Mouse (Mus musculus): ENCODE data around the gene Nfil3. TPM values are rescaled to one million over a fixed set of nuclear protein-coding genes. Genes with fewer than 3 reads are reported as not detected.
A peak's percentile ranks its signal among the peaks of the same experiment; 100 is the strongest.

Nfil3 gene
- polyA plus RNA-seq, 1 experiment from 2014 or later = 20.0 TPM

DNA sequence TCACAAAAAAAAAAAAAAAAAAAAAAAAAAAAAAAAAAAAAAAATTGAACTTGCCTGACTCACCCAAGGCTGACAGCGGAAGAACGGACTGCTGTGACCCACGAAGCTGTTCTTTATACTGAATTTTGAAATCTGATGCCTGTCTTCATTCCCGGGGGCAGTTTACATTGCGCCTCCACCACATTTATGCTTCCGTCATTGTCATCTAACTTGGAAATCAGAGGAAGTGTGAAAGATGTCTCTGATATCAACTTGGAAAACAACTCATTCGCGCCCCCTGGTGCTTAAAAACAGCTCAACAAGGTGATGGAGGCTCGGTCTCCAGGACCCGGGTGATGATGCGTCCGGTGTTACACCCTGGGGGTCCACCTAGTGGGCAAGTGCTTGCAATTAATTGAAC, 1.8 kb upstream of the Nfil3 start:
- no peaks in the 10 kb centered on the region for H3K9me3 ChIP-seq (ENCODE audit: low read depth, low read length)
- H3K27me3 ChIP-seq (ENCODE audit: insufficient read depth, low read length) = 0 out of 2 replicates have a peak, but pooled peaks cover 5% of the 10 kb centered on the region
- H3K4me1 ChIP-seq (ENCODE audit: insufficient read depth) = peaks cover 5% of the 10 kb centered on the region
- peak overlapping the region; percentile 89; the same call in 1 of the 2 replicates for H3K4me3 ChIP-seq (ENCODE audit: low read depth, low read length)
- no peaks in the 10 kb centered on the region for H3K36me3 ChIP-seq (ENCODE audit: insufficient read depth)
- peak overlapping the region; percentile 87 for H3K4me2 ChIP-seq
- ATAC-seq (ENCODE audit: insufficient read depth) (no peak), DNase-seq (peak; percentile 97)
- H3K27ac ChIP-seq (ENCODE audit: low read depth) = no peak overlapping the region
- TF ChIP-seq CTCF (IDR thresholded peaks at IDR 0.05; ENCODE audit: low read depth) = peak; percentile 93
- under 1% methylated on average over 12 of the region's 12 CpGs for WGBS
- H3K9ac ChIP-seq = no peak overlapping the region

DNA sequence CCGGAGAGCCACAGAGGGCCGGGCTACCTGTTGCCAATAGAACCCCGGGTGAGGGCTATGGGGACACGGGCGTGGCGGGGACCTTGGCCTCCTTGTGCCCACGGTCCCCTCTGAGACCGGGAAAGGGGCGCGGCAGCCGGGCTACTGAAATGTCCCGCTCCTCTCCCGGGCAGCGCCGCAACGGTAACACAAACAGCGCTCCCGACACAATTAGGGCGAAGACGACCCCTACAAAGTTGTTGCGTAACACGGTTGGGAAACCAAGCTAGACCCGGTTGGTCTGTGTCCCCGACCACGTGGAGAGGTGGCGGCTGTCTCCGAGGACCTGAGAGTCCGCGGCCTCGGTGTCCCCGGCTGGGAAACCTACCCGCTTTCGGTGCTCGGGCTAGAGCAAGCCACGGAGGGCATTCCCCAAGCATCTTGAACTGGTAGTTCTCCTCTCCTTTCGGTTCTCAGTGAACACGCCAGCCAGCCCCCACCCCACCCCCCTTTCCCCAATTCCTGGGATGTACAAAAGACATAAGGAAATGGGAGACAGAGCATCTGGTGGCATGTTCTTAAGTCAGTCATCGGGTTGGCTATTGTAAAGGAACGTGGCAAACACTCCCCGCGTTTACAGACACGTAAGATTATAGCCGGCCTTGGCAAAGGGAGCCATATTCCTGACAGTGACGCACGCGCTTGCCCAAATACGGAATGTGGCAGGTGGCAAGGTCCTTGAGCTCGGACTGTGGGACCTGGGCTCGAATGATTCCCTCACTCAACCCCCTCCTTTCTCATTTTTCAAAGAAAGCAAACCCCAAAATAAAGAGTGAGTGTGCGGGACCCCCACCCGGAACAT, 788 bp upstream of the Nfil3 start:
- no peak for TF ChIP-seq CTCF (IDR thresholded peaks at IDR 0.05; ENCODE audit: low read depth)
- 2% methylated on average over 51 of the region's 51 CpGs for WGBS
- Histone ChIP-seq H3K27me3 (ENCODE audit: insufficient read depth, low read length) (0 out of 2 replicates have a peak, but pooled peaks cover 5% of the 10 kb centered on the region), H3K27ac (ENCODE audit: low read depth) (peak overlapping the region; percentile 37), H3K4me2 (peak overlapping the region; percentile 87), H3K4me3 (ENCODE audit: low read depth, low read length) (peak overlapping the region; percentile 89), H3K9me3 (ENCODE audit: low read depth, low read length) (no peaks in the 10 kb centered on the region), H3K9ac (peak overlapping the region; percentile 90), H3K36me3 (ENCODE audit: insufficient read depth) (no peaks in the 10 kb centered on the region), H3K4me1 (ENCODE audit: insufficient read depth) (peaks cover 8% of the 10 kb centered on the region)
- DNase-seq (peak; percentile 66), ATAC-seq (ENCODE audit: insufficient read depth) (peak; percentile 4; the same call in 1 of the 2 replicates)

DNA sequence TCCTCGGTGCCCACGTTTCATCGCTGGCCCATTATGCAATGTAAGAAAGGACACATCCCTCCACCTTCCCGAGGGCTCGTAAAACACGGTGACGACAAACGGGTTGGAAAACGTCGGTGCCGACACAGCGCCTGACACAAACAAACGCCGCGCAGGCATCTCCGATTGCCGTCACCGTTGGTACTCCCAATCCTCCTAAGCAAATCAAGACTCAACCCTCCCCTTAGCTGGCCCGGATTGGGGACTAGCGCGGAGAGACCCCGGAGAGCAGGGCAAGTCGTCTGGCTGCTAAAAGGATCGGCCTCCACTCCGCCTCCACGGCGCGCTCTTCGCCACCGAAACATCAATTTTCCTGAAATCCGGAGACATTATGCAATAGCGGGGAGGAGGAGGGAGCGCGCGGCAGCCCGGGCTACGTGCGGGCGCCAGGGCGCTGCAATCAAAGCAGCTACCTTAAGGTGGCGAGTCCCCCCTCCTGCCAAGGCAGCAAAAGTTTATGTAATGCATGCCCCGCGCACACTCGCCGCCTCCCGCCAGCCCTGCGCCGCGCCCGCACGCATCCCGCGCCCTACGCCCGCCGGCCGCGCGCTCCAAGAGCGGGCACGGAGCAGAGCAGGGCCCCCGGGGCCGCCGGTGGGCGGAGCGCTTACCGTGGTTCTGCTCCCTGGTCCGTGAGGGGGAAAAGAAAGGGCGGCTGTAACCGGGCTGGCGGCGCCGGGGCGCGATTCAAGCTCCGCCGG, 492 bp downstream of the Nfil3 start:
- peak overlapping the region; percentile 89 for H3K4me3 ChIP-seq (ENCODE audit: low read depth, low read length)
- H3K9ac ChIP-seq = peak overlapping the region; percentile 90
- 0 out of 2 replicates have a peak, but pooled peaks cover 5% of the 10 kb centered on the region for H3K27me3 ChIP-seq (ENCODE audit: insufficient read depth, low read length)
- peak; percentile 82 for DNase-seq
- ATAC-seq (ENCODE audit: insufficient read depth) = peak; percentile 68
- peak overlapping the region; percentile 87 for H3K4me2 ChIP-seq
- H3K9me3 ChIP-seq (ENCODE audit: low read depth, low read length) = no peaks in the 10 kb centered on the region
- peak; percentile 15; the same call in 1 of the 2 replicates for TF ChIP-seq CTCF (IDR thresholded peaks at IDR 0.05; ENCODE audit: low read depth)
- peak overlapping the region; percentile 92 for H3K27ac ChIP-seq (ENCODE audit: low read depth)
- under 1% methylated on average over 66 of the region's 77 CpGs for WGBS
- no peaks in the 10 kb centered on the region for H3K36me3 ChIP-seq (ENCODE audit: insufficient read depth)
- H3K4me1 ChIP-seq (ENCODE audit: insufficient read depth) = peaks cover 10% of the 10 kb centered on the region

DNA sequence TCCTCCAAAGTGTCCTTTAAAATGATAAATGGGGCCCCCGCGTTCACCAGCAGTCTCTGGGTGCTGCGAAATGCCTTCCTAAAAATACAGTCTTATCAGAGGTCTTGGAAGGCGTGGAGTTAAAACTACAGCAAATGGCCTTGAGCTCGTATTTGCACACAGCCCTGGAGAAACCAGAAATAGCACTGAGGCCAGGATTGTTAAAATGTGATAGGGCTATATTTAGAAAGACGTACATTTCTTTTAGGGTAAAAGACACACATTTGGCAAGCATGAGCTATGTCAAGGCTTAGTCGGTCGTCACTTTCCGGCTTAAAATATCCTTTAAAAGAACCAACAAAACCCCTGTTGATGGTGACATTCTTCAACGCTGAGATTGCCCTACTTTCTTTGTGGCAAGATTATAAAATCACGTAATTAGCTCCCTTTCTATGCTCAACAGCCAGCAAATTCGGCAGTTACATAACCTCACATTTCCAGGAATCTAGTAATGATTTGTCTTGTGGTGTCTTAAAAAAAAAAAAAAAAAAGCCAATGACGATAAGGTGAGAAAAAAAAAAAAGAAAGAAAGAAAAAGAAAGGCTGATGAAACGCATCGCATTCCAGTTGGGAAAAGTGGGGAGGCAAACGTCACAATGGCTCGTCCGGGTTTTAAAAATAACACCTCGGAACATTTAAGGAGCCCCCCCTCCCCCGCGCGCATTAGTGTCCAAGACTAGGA, 1.4 kb downstream of the Nfil3 start:
- ATAC-seq (ENCODE audit: insufficient read depth) (no peak), DNase-seq (peak; percentile 68)
- H3K4me3 ChIP-seq (ENCODE audit: low read depth, low read length) = peak overlapping the region; percentile 89
- H3K9me3 ChIP-seq (ENCODE audit: low read depth, low read length) = no peaks in the 10 kb centered on the region
- no peaks in the 10 kb centered on the region for H3K36me3 ChIP-seq (ENCODE audit: insufficient read depth)
- H3K4me1 ChIP-seq (ENCODE audit: insufficient read depth) = peaks cover 10% of the 10 kb centered on the region
- peak overlapping the region; percentile 90 for H3K9ac ChIP-seq
- H3K4me2 ChIP-seq = peak overlapping the region; percentile 87
- WGBS = 1% methylated on average over 22 of the region's 22 CpGs
- no peak for TF ChIP-seq CTCF (IDR thresholded peaks at IDR 0.05; ENCODE audit: low read depth)
- peak overlapping the region; percentile 92 for H3K27ac ChIP-seq (ENCODE audit: low read depth)
- H3K27me3 ChIP-seq (ENCODE audit: insufficient read depth, low read length) = 0 out of 2 replicates have a peak, but pooled peaks cover 5% of the 10 kb centered on the region

DNA sequence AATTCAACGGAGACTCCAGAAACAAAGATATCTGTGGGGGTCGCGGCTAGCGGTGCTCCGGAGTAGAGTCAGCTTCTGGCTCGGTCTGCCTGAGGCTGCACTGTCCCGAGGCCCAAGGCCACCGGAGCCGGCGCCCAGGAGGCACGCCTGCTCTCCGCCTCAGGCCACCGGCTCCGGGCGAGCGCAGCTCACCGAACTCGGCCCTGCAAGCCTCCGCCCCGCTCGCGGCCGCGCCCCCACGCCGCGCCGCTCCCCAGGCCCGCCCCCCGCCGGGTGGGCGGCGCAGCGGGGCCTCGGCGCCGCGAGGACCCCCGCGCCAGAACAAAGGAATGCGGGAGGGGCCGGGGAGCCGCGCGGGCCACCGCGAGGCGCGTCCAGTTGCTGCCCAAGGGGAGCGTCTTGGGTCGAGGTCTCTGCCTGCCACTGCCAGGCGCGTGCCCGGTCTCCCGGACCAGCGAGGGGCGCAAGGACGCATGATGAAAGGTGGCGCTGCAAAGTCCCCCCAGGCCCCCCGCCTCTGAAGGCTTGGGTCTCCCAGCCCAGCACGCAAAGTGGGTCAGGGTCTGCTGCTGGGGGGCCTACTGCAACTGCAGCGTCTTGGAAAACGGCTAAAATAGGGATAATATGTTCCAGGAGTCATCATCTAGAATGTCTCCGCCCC, 2.4 kb downstream of the Nfil3 start:
- H3K4me2 ChIP-seq = peak overlapping the region; percentile 87
- DNase-seq (peak; percentile 72), ATAC-seq (ENCODE audit: insufficient read depth) (peak; percentile 7; the same call in 1 of the 2 replicates)
- no peaks in the 10 kb centered on the region for H3K9me3 ChIP-seq (ENCODE audit: low read depth, low read length)
- peak overlapping the region; percentile 76 for H3K27ac ChIP-seq (ENCODE audit: low read depth)
- 0 out of 2 replicates have a peak, but pooled peaks cover 5% of the 10 kb centered on the region for H3K27me3 ChIP-seq (ENCODE audit: insufficient read depth, low read length)
- H3K4me1 ChIP-seq (ENCODE audit: insufficient read depth) = peaks cover 10% of the 10 kb centered on the region
- WGBS = 1% methylated on average over 60 of the region's 64 CpGs
- H3K9ac ChIP-seq = peak overlapping the region; percentile 70
- H3K36me3 ChIP-seq (ENCODE audit: insufficient read depth) = no peaks in the 10 kb centered on the region
- no peak for TF ChIP-seq CTCF (IDR thresholded peaks at IDR 0.05; ENCODE audit: low read depth)
- H3K4me3 ChIP-seq (ENCODE audit: low read depth, low read length) = peak overlapping the region; percentile 89

DNA sequence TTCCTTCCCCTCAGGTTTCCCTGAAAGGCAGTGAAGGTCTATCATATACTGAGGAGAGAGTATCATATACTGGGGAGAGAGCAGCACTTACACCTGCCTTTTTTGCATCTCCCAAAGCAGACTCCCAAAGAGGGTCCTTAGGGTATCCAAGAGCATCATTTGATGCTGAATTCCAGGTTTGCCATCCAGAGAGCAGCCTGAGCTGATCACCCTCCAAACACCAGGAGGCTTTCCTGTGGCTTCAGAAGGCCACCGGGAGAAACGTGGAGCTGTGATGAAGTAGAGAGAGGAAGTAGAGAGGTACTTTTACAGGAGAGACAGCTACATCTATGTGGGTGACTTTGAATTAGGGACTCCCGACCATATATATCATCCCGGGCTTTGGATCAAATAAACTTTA, 3.1 kb downstream of the Nfil3 start:
- DNase-seq (no peak), ATAC-seq (ENCODE audit: insufficient read depth) (no peak)
- H3K27ac ChIP-seq (ENCODE audit: low read depth) = no peak overlapping the region
- H3K9ac ChIP-seq = no peak overlapping the region; the same call in 1 of the 2 replicates
- H3K36me3 ChIP-seq (ENCODE audit: insufficient read depth) = no peaks in the 10 kb centered on the region
- H3K9me3 ChIP-seq (ENCODE audit: low read depth, low read length) = no peaks in the 10 kb centered on the region
- 0 out of 2 replicates have a peak, but pooled peaks cover 5% of the 10 kb centered on the region for H3K27me3 ChIP-seq (ENCODE audit: insufficient read depth, low read length)
- H3K4me3 ChIP-seq (ENCODE audit: low read depth, low read length) = peak overlapping the region; percentile 89; the same call in 1 of the 2 replicates
- WGBS = 28% methylated on average over 4 of the region's 4 CpGs
- H3K4me2 ChIP-seq = peak overlapping the region; percentile 87
- peaks cover 10% of the 10 kb centered on the region for H3K4me1 ChIP-seq (ENCODE audit: insufficient read depth)
- no peak for TF ChIP-seq CTCF (IDR thresholded peaks at IDR 0.05; ENCODE audit: low read depth)
